Mouse (Mus musculus) bone marrow, adult 2 months (tissue): Measurements from ENCODE around the gene Msrb3.

ENCODE experiments used
- CTCF ChIP-seq: fragments of 200-500 bp; IDR thresholded peaks from 2 replicates; pipeline ENCODE4 v1.5.1; 2011; ENCODE audit warnings: low read length, control low read depth; ENCODE audit not compliant: control insufficient read depth, insufficient read depth
- POLR2A ChIP-seq: fragments of 200-500 bp; IDR thresholded peaks from 2 replicates; pipeline ENCODE4 v1.6.1; 2011; ENCODE audit warnings: low read depth, mild to moderate bottlenecking, control low read depth, low read length, borderline replicate concordance; ENCODE audit not compliant: control insufficient read depth

DNA sequence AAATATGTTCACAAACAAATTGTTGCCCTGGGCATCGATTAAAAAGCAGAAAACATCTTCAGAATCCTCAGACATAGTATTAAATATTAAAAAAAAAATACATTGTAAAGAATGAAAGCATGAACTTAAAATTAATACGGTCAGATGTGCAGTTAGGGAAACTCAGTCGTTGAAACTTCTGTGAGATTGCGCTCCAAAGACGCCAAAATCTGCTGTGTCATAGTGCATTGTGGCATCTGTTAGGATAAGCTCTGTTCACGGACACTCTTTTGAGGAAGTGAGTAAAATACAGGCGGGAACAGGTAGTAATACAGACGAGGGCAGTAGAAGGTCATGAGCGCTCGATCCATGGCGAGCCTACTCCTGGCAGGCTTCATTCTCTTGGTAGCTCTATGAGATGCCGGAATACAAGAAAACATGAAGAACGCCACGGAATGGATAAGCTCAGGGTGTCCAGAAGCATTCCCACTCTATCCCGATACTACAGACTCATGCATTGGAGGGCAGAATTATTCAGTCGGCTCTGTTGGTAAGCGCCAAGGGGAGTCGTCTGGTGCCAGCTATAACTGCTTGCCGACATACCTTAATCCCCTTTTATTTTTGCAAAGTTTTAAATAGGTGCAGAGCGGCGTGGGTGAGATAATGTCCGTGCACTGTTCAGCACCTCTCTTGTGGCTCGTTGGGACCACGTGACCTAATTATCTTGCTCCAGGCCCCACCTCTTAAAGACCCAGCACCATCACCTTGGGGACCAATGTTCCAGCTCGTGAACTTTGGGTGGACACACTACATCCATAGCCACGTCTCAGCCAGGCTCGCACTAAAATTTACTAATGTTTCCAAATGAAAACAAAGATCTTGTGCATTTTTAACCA lies 71.9 kb downstream of the Msrb3 start:
- no peak for TF ChIP-seq POLR2A
- TF ChIP-seq CTCF: no peak
